In genomic region chr10:80385310-80385709, GRCm38 (mm10) we compare ENCODE assay signal across 8 mouse cellular contexts. TPM values are rescaled to one million over a fixed set of nuclear protein-coding genes. Genes with fewer than 3 reads are reported as not detected.
DNase-seq lines count a peak whose midpoint lies in the region; ATAC-seq and TF ChIP-seq lines count a peak whose summit lies in the region.

No protein-coding gene starts in this region.

- 10% methylated on average over 7 of the region's 7 CpGs for WGBS in kidney, embryonic 16.5 days
- 18% methylated on average over 7 of the region's 7 CpGs for WGBS in embryonic facial prominence, embryonic 11.5 days
- WGBS in hindbrain, postnatal 0 days: 2% methylated on average over 7 of the region's 7 CpGs
- 6% methylated on average over 7 of the region's 7 CpGs for WGBS in neural tube, embryonic 14.5 days

- no peaks in the 10 kb centered on the region for H3K9me3 ChIP-seq in kidney, embryonic 16.5 days (ENCODE audit: low read length)
- no peaks in the 10 kb centered on the region for H3K9me3 ChIP-seq in embryonic facial prominence, embryonic 11.5 days (replicated peaks; ENCODE audit: control insufficient read depth, low read length)
- H3K9me3 ChIP-seq in hindbrain, postnatal 0 days (ENCODE audit: low read length): no peaks in the 10 kb centered on the region
- H3K9me3 ChIP-seq in neural tube, embryonic 14.5 days (ENCODE audit: control insufficient read depth, low read length): no peaks in the 10 kb centered on the region

- ATAC-seq in kidney, embryonic 16.5 days (ENCODE audit: low FRiP score, low TSS enrichment): no peak
- ATAC-seq in embryonic facial prominence, embryonic 11.5 days (replicated peaks; ENCODE audit: insufficient number of reproducible peaks, low FRiP score, low TSS enrichment, low read depth): no peak
- ATAC-seq in hindbrain, postnatal 0 days: no peak
- no peak for ATAC-seq in neural tube, embryonic 14.5 days (ENCODE audit: low read depth)

- peaks cover 40% of the 10 kb centered on the region for H3K4me1 ChIP-seq in kidney, embryonic 16.5 days (ENCODE audit: insufficient read depth, low read length)
- peaks cover 18% of the 10 kb centered on the region for H3K4me1 ChIP-seq in embryonic facial prominence, embryonic 11.5 days (ENCODE audit: control insufficient read depth, insufficient read depth, low read length)
- H3K4me1 ChIP-seq in hindbrain, postnatal 0 days (ENCODE audit: insufficient read depth, low read length): peaks cover 26% of the 10 kb centered on the region
- H3K4me1 ChIP-seq in neural tube, embryonic 14.5 days (ENCODE audit: control insufficient read depth, insufficient read depth, low read length): peaks cover 33% of the 10 kb centered on the region

- H3K27ac ChIP-seq in kidney, embryonic 16.5 days (ENCODE audit: low read length): peak overlapping the region; percentile 85
- H3K27ac ChIP-seq in embryonic facial prominence, embryonic 11.5 days (replicated peaks; ENCODE audit: low read depth, low read length): peak overlapping the region; percentile 78; the same call in 1 of the 2 replicates
- peak overlapping the region; percentile 98 for H3K27ac ChIP-seq in hindbrain, postnatal 0 days
- peak overlapping the region; percentile 97 for H3K27ac ChIP-seq in neural tube, embryonic 14.5 days (ENCODE audit: low read depth, low read length)

- peak overlapping the region; percentile 90 for H3K4me2 ChIP-seq in kidney, embryonic 16.5 days (replicated peaks; ENCODE audit: low read depth, low read length)
- peak overlapping the region; percentile 93 for H3K4me2 ChIP-seq in embryonic facial prominence, embryonic 11.5 days (ENCODE audit: low read depth, low read length)
- H3K4me2 ChIP-seq in hindbrain, postnatal 0 days (ENCODE audit: low read depth, low read length): peak overlapping the region; percentile 99
- H3K4me2 ChIP-seq in neural tube, embryonic 14.5 days (ENCODE audit: low read depth, low read length): peak overlapping the region; percentile 99

- no peak for TF ChIP-seq CTCF in hindbrain, postnatal 0 days (IDR thresholded peaks at IDR 0.05; ENCODE audit: low read depth)

- peak overlapping the region; percentile 99 for H3K9ac ChIP-seq in kidney, embryonic 16.5 days (replicated peaks; ENCODE audit: low read length)
- peak overlapping the region; percentile 97 for H3K9ac ChIP-seq in embryonic facial prominence, embryonic 11.5 days (replicated peaks; ENCODE audit: low read length)
- H3K9ac ChIP-seq in hindbrain, postnatal 0 days (replicated peaks; ENCODE audit: low read length): peak overlapping the region; percentile 98
- peak overlapping the region; percentile 100 for H3K9ac ChIP-seq in neural tube, embryonic 14.5 days (replicated peaks; ENCODE audit: low read depth, low read length)

- no peak for DNase-seq in kidney, postnatal 4 days
- no peak for DNase-seq in embryonic facial prominence, embryonic 11.5 days (ENCODE audit: low spot score)
- peak; percentile 60 for DNase-seq in hindbrain, postnatal 0 days (ENCODE audit: low spot score)
- DNase-seq in frontal cortex, postnatal 14 days (ENCODE audit: low spot score in 2 of 2): no peak
- no peak for DNase-seq in ovary, adult 18-20 months (ENCODE audit: low spot score)
- DNase-seq in right cerebral cortex, postnatal 10 days (ENCODE audit: low spot score in 2 of 2): no peak

- peak overlapping the region; percentile 79 for H3K4me3 ChIP-seq in kidney, embryonic 16.5 days (ENCODE audit: low read length)
- peak overlapping the region; percentile 99 for H3K4me3 ChIP-seq in embryonic facial prominence, embryonic 11.5 days (ENCODE audit: low read depth, low read length)
- H3K4me3 ChIP-seq in hindbrain, postnatal 0 days (ENCODE audit: low read length): peak overlapping the region; percentile 95
- H3K4me3 ChIP-seq in neural tube, embryonic 14.5 days (ENCODE audit: low read depth, low read length): peak overlapping the region; percentile 93

- H3K36me3 ChIP-seq in kidney, embryonic 16.5 days (ENCODE audit: insufficient read depth, low read length): peaks cover 40% of the 10 kb centered on the region
- peaks cover 21% of the 10 kb centered on the region for H3K36me3 ChIP-seq in embryonic facial prominence, embryonic 11.5 days (replicated peaks; ENCODE audit: control insufficient read depth, insufficient read depth, low read depth, low read length)
- H3K36me3 ChIP-seq in hindbrain, postnatal 0 days (ENCODE audit: insufficient read depth, low read length): peaks cover 26% of the 10 kb centered on the region
- peaks cover 37% of the 10 kb centered on the region for H3K36me3 ChIP-seq in neural tube, embryonic 14.5 days (ENCODE audit: control insufficient read depth, insufficient read depth, low read length)

- H3K27me3 ChIP-seq in kidney, embryonic 16.5 days (ENCODE audit: insufficient read depth, low read length): no peaks in the 10 kb centered on the region
- no peaks in the 10 kb centered on the region for H3K27me3 ChIP-seq in embryonic facial prominence, embryonic 11.5 days (ENCODE audit: control insufficient read depth, insufficient read depth, low read length)
- no peaks in the 10 kb centered on the region for H3K27me3 ChIP-seq in hindbrain, postnatal 0 days (ENCODE audit: insufficient read depth, low read length)
- H3K27me3 ChIP-seq in neural tube, embryonic 14.5 days (ENCODE audit: control insufficient read depth, insufficient read depth, low read length): peaks cover 2% of the 10 kb centered on the region; the same call in 1 of the 2 replicates

RNA-seq across cellular contexts. Expression of gene Mex3d, which starts 2.1 kb away (rescaled TPM):
- polyA plus RNA-seq in kidney, embryonic 16.5 days (2015; fragmentation: Nextera tagmentation; extraction: Ambion mirVana): 3.8 and 5.1 TPM in 2 replicates
- 10.3 and 12.9 TPM in 2 replicates for polyA plus RNA-seq in embryonic facial prominence, embryonic 11.5 days (2014; fragmentation: Nextera tagmentation; extraction: Ambion mirVana)
- 129 and 145 TPM in 2 replicates for total RNA-seq in hindbrain, postnatal 0 days (2014; rRNA removed)
- 11.6 and 14.2 TPM in 2 replicates for polyA plus RNA-seq in hindbrain, postnatal 0 days (2015; fragmentation: Nextera tagmentation; extraction: Ambion mirVana)
- 11.5 and 12.2 TPM in 2 replicates for polyA plus RNA-seq in neural tube, embryonic 14.5 days (2014; fragmentation: Nextera tagmentation; extraction: Ambion mirVana)

RNA-seq across cellular contexts. Expression of gene Mbd3, which starts 14.0 kb away (rescaled TPM):
- 266 and 277 TPM in 2 replicates for polyA plus RNA-seq in kidney, embryonic 16.5 days (2015; fragmentation: Nextera tagmentation; extraction: Ambion mirVana)
- 241 and 259 TPM in 2 replicates for polyA plus RNA-seq in embryonic facial prominence, embryonic 11.5 days (2014; fragmentation: Nextera tagmentation; extraction: Ambion mirVana)
- total RNA-seq in hindbrain, postnatal 0 days (2014; rRNA removed): 48.2 and 50.4 TPM in 2 replicates
- 166 and 175 TPM in 2 replicates for polyA plus RNA-seq in hindbrain, postnatal 0 days (2015; fragmentation: Nextera tagmentation; extraction: Ambion mirVana)
- 162 and 166 TPM in 2 replicates for polyA plus RNA-seq in neural tube, embryonic 14.5 days (2014; fragmentation: Nextera tagmentation; extraction: Ambion mirVana)

RNA-seq across cellular contexts. Expression of gene Uqcr11, which starts 21.3 kb away (rescaled TPM):
- polyA plus RNA-seq in kidney, embryonic 16.5 days (2015; fragmentation: Nextera tagmentation; extraction: Ambion mirVana): 840 and 906 TPM in 2 replicates
- 377 and 460 TPM in 2 replicates for polyA plus RNA-seq in embryonic facial prominence, embryonic 11.5 days (2014; fragmentation: Nextera tagmentation; extraction: Ambion mirVana)
- total RNA-seq in hindbrain, postnatal 0 days (2014; rRNA removed): 369 and 391 TPM in 2 replicates
- polyA plus RNA-seq in hindbrain, postnatal 0 days (2015; fragmentation: Nextera tagmentation; extraction: Ambion mirVana): 897 and 981 TPM in 2 replicates
- 674 and 791 TPM in 2 replicates for polyA plus RNA-seq in neural tube, embryonic 14.5 days (2014; fragmentation: Nextera tagmentation; extraction: Ambion mirVana)

RNA-seq across cellular contexts. Expression of gene Plk5, which starts 29.1 kb away (rescaled TPM):
- polyA plus RNA-seq in kidney, embryonic 16.5 days (2015; fragmentation: Nextera tagmentation; extraction: Ambion mirVana): 0.97 and 1.2 TPM in 2 replicates
- 0.26 and 0.52 TPM in 2 replicates for polyA plus RNA-seq in embryonic facial prominence, embryonic 11.5 days (2014; fragmentation: Nextera tagmentation; extraction: Ambion mirVana)
- total RNA-seq in hindbrain, postnatal 0 days (2014; rRNA removed): 15.7 and 18.3 TPM in 2 replicates
- 8.9 and 9.3 TPM in 2 replicates for polyA plus RNA-seq in hindbrain, postnatal 0 days (2015; fragmentation: Nextera tagmentation; extraction: Ambion mirVana)
- polyA plus RNA-seq in neural tube, embryonic 14.5 days (2014; fragmentation: Nextera tagmentation; extraction: Ambion mirVana): 2.4 and 3.4 TPM in 2 replicates

RNA-seq across cellular contexts. Expression of gene Adamtsl5, which starts 37.1 kb away (rescaled TPM):
- polyA plus RNA-seq in kidney, embryonic 16.5 days (2015; fragmentation: Nextera tagmentation; extraction: Ambion mirVana): 4.8 and 5.4 TPM in 2 replicates
- polyA plus RNA-seq in embryonic facial prominence, embryonic 11.5 days (2014; fragmentation: Nextera tagmentation; extraction: Ambion mirVana): 0.14 and 0.88 TPM in 2 replicates
- 0.18 and 1.0 TPM in 2 replicates for total RNA-seq in hindbrain, postnatal 0 days (2014; rRNA removed)
- 0.91 and 1.2 TPM in 2 replicates for polyA plus RNA-seq in hindbrain, postnatal 0 days (2015; fragmentation: Nextera tagmentation; extraction: Ambion mirVana)
- polyA plus RNA-seq in neural tube, embryonic 14.5 days (2014; fragmentation: Nextera tagmentation; extraction: Ambion mirVana): 0.09 and 2.5 TPM in 2 replicates
